Mouse (Mus musculus) retina, postnatal 1 day (tissue): Measurements from ENCODE around the gene 1700086D15Rik.

Source experiments
- DNase-seq: peaks from one replicate; pipeline ENCODE4 v3.0.0-alpha.2; 2012

The 1700086D15Rik gene

GRCm38 (mm10) chr11:65133661-65134060, 26.0 kb downstream of the 1700086D15Rik start:
- DNase-seq, result no peak

- no peak for DNase-seq
Measured at GRCm38 (mm10) chr11:65129110-65129509, 30.6 kb downstream of the 1700086D15Rik start.

- DNase-seq, result no peak
Measured at GRCm38 (mm10) chr11:65128666-65129065, 31.0 kb downstream of the 1700086D15Rik start.

- peak; percentile 36 for DNase-seq
Measured at GRCm38 (mm10) chr11:65126566-65126965, 33.1 kb downstream of the 1700086D15Rik start.

- DNase-seq, result peak; percentile 85
Measured at GRCm38 (mm10) chr11:65124913-65125418, 34.7 kb downstream of the 1700086D15Rik start.

GRCm38 (mm10) chr11:65120276-65120675, 39.4 kb downstream of the 1700086D15Rik start:
- no peak for DNase-seq

- peak; percentile 24 for DNase-seq
Measured at GRCm38 (mm10) chr11:65115811-65116210, 43.9 kb downstream of the 1700086D15Rik start.

- no peak for DNase-seq
Measured at GRCm38 (mm10) chr11:65112086-65112485, 47.6 kb downstream of the 1700086D15Rik start.

- DNase-seq, result no peak
Measured at GRCm38 (mm10) chr11:65111651-65112050, 48.0 kb downstream of the 1700086D15Rik start.

- DNase-seq, result peak; percentile 29
Measured at GRCm38 (mm10) chr11:65110058-65110457, 49.6 kb downstream of the 1700086D15Rik start.

- DNase-seq, result peak; percentile 81
Measured at GRCm38 (mm10) chr11:65107734-65108171, 51.9 kb downstream of the 1700086D15Rik start.

- no peak for DNase-seq
Measured at GRCm38 (mm10) chr11:65107151-65107550, 52.5 kb downstream of the 1700086D15Rik start.

- no peak for DNase-seq
Measured at GRCm38 (mm10) chr11:65104076-65104475, 55.6 kb downstream of the 1700086D15Rik start.
